Mouse (Mus musculus): ENCODE data around the gene Cpsf4l. TPM values are rescaled to one million over a fixed set of nuclear protein-coding genes. Genes with fewer than 3 reads are reported as not detected.
A peak's percentile ranks its signal among the peaks of the same experiment; 100 is the strongest.

Gene Cpsf4l
- polyA plus RNA-seq, 1 experiment from 2014 or later: 0.18 TPM

DNA sequence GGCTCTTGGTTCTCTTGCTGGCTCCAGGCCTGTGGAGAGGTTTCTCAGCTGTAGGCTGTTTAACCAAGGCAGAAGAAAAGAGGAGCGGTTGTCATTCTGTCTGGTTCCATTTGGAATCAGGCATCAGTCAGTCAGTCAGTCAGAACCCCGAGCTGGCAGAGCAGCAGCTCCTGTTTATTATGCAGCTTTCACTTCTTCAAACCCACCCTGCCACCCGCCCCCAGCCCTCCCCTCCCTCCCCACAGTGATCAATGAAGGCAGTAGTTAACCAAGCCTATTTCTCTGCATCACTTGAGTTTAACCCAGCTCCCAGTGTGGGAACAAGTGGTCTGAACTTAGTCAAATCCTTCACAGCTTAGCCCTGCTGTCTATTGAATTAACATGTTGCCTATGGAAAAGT, 18.0 kb downstream of the Cpsf4l start:
- no peak overlapping the region for H3K9ac ChIP-seq (ENCODE audit: low read depth, low read length)
- no peaks in the 10 kb centered on the region for H3K27me3 ChIP-seq (ENCODE audit: control insufficient read depth, insufficient read depth, low read depth, low read length)
- H3K4me3 ChIP-seq (ENCODE audit: low read depth, low read length): no peak overlapping the region
- no peak overlapping the region for H3K4me2 ChIP-seq (ENCODE audit: low read depth, low read length)
- H3K4me1 ChIP-seq (ENCODE audit: control insufficient read depth, low read depth, low read length): no peaks in the 10 kb centered on the region
- no peak overlapping the region for H3K27ac ChIP-seq (ENCODE audit: low read length)
- no peak for ATAC-seq (ENCODE audit: low read depth)
- WGBS (ENCODE audit: insufficient replicate concordance): 53% methylated on average over 3 of the region's 3 CpGs
- H3K36me3 ChIP-seq (ENCODE audit: control insufficient read depth, insufficient read depth): peaks cover 10% of the 10 kb centered on the region
- no peaks in the 10 kb centered on the region for H3K9me3 ChIP-seq (replicated peaks; ENCODE audit: control insufficient read depth, low read length)

DNA sequence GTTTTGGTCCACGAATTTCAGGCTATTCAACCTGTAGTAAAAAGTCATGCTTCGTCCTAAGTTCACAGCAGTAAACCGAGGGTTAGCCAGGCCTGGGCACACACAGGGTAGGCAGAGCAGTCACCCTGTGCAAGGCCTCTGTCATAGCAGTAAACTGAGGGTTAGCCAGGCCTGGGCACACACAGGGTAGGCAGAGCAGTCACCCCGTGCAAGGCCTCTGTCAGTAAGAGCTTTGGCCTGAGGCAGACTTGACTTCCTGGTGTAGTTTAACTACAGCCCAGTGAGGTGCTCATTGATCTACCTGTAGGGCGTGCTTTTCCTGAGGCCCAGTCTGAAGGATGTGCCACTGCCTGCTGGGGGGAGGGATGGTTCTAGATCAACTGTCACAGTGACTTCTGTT, 18.5 kb downstream of the Cpsf4l start:
- peaks cover 10% of the 10 kb centered on the region for H3K36me3 ChIP-seq (ENCODE audit: control insufficient read depth, insufficient read depth)
- no peak overlapping the region for H3K4me3 ChIP-seq (ENCODE audit: low read depth, low read length)
- H3K9ac ChIP-seq (ENCODE audit: low read depth, low read length): no peak overlapping the region
- no peak overlapping the region for H3K27ac ChIP-seq (ENCODE audit: low read length)
- 67% methylated on average over 5 of the region's 5 CpGs for WGBS (ENCODE audit: insufficient replicate concordance)
- no peaks in the 10 kb centered on the region for H3K27me3 ChIP-seq (ENCODE audit: control insufficient read depth, insufficient read depth, low read depth, low read length)
- no peak overlapping the region for H3K4me2 ChIP-seq (ENCODE audit: low read depth, low read length)
- no peaks in the 10 kb centered on the region for H3K4me1 ChIP-seq (ENCODE audit: control insufficient read depth, low read depth, low read length)
- no peak for ATAC-seq (ENCODE audit: low read depth)
- H3K9me3 ChIP-seq (replicated peaks; ENCODE audit: control insufficient read depth, low read length): no peaks in the 10 kb centered on the region

GRCm38 (mm10) chr11:113690506-113690905, 19.3 kb downstream of the Cpsf4l start:
- Histone ChIP-seq H3K4me3 (ENCODE audit: low read depth, low read length) (no peak overlapping the region), H3K9me3 (replicated peaks; ENCODE audit: control insufficient read depth, low read length) (no peaks in the 10 kb centered on the region), H3K9ac (ENCODE audit: low read depth, low read length) (no peak overlapping the region), H3K27me3 (ENCODE audit: control insufficient read depth, insufficient read depth, low read depth, low read length) (no peaks in the 10 kb centered on the region), H3K4me1 (ENCODE audit: control insufficient read depth, low read depth, low read length) (peaks cover 3% of the 10 kb centered on the region), H3K36me3 (ENCODE audit: control insufficient read depth, insufficient read depth) (peaks cover 10% of the 10 kb centered on the region), H3K27ac (ENCODE audit: low read length) (no peak overlapping the region), H3K4me2 (ENCODE audit: low read depth, low read length) (no peak overlapping the region)
- ATAC-seq (ENCODE audit: low read depth): no peak
- 81% methylated on average over 12 of the region's 12 CpGs for WGBS (ENCODE audit: insufficient replicate concordance)

- WGBS (ENCODE audit: insufficient replicate concordance): 87% methylated on average over 2 of the region's 2 CpGs
- no peaks in the 10 kb centered on the region for H3K9me3 ChIP-seq (replicated peaks; ENCODE audit: control insufficient read depth, low read length)
- H3K4me2 ChIP-seq (ENCODE audit: low read depth, low read length): no peak overlapping the region
- peaks cover 7% of the 10 kb centered on the region for H3K36me3 ChIP-seq (ENCODE audit: control insufficient read depth, insufficient read depth)
- H3K27ac ChIP-seq (ENCODE audit: low read length): no peak overlapping the region
- H3K4me1 ChIP-seq (ENCODE audit: control insufficient read depth, low read depth, low read length): peaks cover 15% of the 10 kb centered on the region
- ATAC-seq (ENCODE audit: low read depth): no peak
- no peak overlapping the region for H3K9ac ChIP-seq (ENCODE audit: low read depth, low read length)
- H3K4me3 ChIP-seq (ENCODE audit: low read depth, low read length): no peak overlapping the region
- H3K27me3 ChIP-seq (ENCODE audit: control insufficient read depth, insufficient read depth, low read depth, low read length): no peaks in the 10 kb centered on the region
Measured at GRCm38 (mm10) chr11:113687031-113687430, 22.8 kb downstream of the Cpsf4l start.

DNA sequence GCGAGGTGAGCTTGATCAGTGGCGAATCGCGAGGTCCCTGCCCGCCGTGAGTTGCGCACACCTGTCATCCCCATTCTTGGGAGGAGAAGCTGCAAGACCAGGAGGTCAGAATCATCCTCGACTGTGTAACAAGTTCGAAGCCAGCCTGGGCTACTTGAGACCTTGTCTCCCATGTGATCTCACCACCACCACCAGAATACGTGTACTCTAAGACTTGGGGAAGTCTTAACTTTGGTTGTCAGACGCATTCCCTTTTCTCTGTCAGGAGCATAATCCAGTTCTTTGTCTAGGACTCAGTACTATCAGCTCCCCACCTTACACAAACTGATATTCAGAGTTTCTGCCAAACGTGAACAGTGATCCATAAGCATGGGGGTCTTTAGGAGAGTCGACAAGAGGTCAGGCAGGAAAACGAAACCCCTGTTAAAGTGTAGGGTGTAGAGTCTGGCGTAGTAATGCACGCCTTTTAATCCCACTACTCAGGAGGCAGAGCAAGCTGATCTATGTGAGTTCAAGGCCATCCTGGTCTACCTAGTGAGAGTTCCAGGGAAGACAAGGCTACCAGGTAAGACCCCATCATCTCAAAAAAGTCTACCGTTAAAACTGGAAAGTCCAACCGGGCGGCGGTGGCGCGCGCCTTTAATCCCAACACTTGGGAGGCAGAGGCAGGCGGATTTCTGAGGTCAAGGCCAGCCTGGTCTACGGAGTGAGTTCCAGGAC, 24.9 kb downstream of the Cpsf4l start:
- WGBS (ENCODE audit: insufficient replicate concordance): 38% methylated on average over 25 of the region's 25 CpGs

DNA sequence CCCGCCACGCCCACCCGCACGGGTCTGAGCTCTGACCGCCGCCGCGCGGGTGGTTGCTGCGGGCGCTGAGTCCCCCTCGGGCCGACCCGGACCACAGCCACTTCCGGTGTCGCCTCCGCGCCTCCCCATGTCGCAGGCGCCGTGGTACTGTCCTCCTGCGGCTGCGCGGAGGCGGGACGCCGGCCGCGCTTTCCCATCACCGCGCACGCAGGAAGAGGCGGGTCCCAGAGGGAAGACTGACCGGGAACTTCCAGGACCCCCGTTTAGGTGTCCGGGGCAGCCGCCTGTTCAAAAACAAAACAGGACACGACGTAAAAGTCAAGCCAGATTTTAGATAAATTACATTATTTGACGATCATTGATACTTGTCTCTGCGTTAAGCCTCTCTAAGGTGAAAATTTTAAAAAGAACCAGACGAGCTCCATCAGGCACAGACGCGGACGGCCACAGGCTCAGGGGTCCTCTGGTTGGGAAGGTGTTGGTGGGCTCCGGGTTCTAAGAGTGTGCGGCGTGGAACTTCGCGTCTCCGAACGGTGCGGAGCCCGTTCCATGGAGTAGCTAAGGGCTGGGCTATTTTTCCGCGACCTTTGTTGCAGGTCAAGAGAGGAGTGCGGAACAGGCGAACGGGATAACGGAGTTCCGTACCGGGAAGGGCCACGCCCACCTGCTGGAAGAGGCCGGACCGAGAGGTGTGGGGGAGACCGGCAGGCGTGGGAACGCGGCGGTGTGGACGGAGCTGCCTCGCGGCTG, 25.7 kb downstream of the Cpsf4l start, which contains the start of the genes Fam104a and D11Wsu47e:
Fam104a (minus strand) TSS at position 199 of the 750 bp plus-strand sequence.
D11Wsu47e (plus strand) TSS at position 456 of the 750 bp plus-strand sequence.
- Histone ChIP-seq H3K36me3 (ENCODE audit: control insufficient read depth, insufficient read depth) (peaks cover 7% of the 10 kb centered on the region; the same call in 1 of the 2 replicates), H3K27me3 (ENCODE audit: control insufficient read depth, insufficient read depth, low read depth, low read length) (no peaks in the 10 kb centered on the region), H3K27ac (ENCODE audit: low read length) (peak within 1 kb of the TSS; percentile 99), H3K9me3 (replicated peaks; ENCODE audit: control insufficient read depth, low read length) (no peaks in the 10 kb centered on the region), H3K4me2 (ENCODE audit: low read depth, low read length) (peak within 1 kb of the TSS; percentile 64), H3K4me3 (ENCODE audit: low read depth, low read length) (peak within 1 kb of the TSS; percentile 98), H3K9ac (ENCODE audit: low read depth, low read length) (peak within 1 kb of the TSS; percentile 99), H3K4me1 (ENCODE audit: control insufficient read depth, low read depth, low read length) (peaks cover 40% of the 10 kb centered on the region)
- under 1% methylated on average over 73 of the region's 73 CpGs for WGBS (ENCODE audit: insufficient replicate concordance)
- peak; percentile 82 for ATAC-seq (ENCODE audit: low read depth)

More for the DNA sequence above, 24.9 kb downstream of the Cpsf4l start:
- Histone ChIP-seq H3K4me3 (ENCODE audit: low read depth, low read length) (peak overlapping the region; percentile 98), H3K4me2 (ENCODE audit: low read depth, low read length) (peak overlapping the region; percentile 64), H3K27ac (ENCODE audit: low read length) (peak overlapping the region; percentile 99), H3K4me1 (ENCODE audit: control insufficient read depth, low read depth, low read length) (peaks cover 34% of the 10 kb centered on the region), H3K27me3 (ENCODE audit: control insufficient read depth, insufficient read depth, low read depth, low read length) (no peaks in the 10 kb centered on the region), H3K36me3 (ENCODE audit: control insufficient read depth, insufficient read depth) (peaks cover 7% of the 10 kb centered on the region; the same call in 1 of the 2 replicates), H3K9ac (ENCODE audit: low read depth, low read length) (peak overlapping the region; percentile 99), H3K9me3 (replicated peaks; ENCODE audit: control insufficient read depth, low read length) (no peaks in the 10 kb centered on the region)
- no peak for ATAC-seq (ENCODE audit: low read depth)

DNA sequence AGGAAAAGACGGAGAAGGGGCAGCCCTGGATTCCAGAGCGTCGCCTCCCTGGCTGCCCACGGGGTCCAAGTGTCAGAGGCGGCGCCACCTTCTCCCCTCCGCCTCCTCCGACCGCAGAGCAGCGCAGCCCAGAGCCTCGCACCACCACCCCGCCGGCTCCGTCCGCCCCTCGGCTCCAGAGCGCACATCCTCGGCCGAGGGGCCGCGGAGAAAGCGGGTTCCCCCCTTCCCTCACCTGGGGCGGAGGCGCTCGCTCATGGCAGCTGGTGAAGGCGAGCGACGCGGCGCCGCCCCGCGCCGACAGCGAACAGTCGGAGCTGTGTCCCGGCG, 26.2 kb downstream of the Cpsf4l start:
- H3K4me1 ChIP-seq (ENCODE audit: control insufficient read depth, low read depth, low read length): peaks cover 43% of the 10 kb centered on the region
- H3K4me3 ChIP-seq (ENCODE audit: low read depth, low read length): peak overlapping the region; percentile 98
- peak overlapping the region; percentile 64 for H3K4me2 ChIP-seq (ENCODE audit: low read depth, low read length)
- no peaks in the 10 kb centered on the region for H3K9me3 ChIP-seq (replicated peaks; ENCODE audit: control insufficient read depth, low read length)
- H3K36me3 ChIP-seq (ENCODE audit: control insufficient read depth, insufficient read depth): peaks cover 5% of the 10 kb centered on the region; the same call in 1 of the 2 replicates
- WGBS (ENCODE audit: insufficient replicate concordance): under 1% methylated on average over 37 of the region's 38 CpGs
- H3K27me3 ChIP-seq (ENCODE audit: control insufficient read depth, insufficient read depth, low read depth, low read length): no peaks in the 10 kb centered on the region
- peak overlapping the region; percentile 99 for H3K27ac ChIP-seq (ENCODE audit: low read length)
- peak overlapping the region; percentile 99 for H3K9ac ChIP-seq (ENCODE audit: low read depth, low read length)
- ATAC-seq (ENCODE audit: low read depth): no peak

DNA sequence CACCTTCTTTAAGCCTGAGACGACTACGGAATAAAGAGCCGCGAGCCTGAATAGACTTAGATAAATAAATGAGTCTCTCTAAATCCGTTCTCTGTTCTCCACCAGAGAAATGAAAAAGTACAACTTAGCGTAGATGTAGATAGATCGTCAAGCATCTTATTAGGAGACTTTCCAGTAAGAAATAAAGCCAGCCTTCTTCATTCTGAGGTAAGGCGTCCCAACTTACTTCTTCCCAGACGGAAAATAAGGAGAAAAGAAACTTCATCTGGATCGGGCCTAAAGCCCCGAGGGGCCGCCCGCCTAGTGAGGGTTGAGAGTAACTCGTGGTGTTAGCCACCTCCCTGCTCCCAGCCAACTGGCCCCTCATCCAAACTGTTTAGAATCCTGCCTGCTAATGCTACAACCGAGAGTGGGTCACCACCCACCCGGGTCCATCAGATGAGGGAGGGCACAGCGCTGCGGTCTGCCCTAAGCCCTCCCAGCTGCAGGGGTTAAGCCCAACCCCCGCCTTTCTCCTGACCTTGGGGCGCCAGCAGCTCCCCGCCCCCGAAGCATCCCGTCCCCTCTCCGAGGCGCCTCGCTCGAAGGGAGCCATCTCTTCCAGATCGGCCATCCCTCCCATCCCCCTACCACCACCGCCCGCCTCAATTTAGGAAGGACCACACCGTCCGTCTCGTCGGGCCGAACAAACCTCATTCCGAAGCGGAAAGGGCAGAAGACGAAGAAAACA, 26.8 kb downstream of the Cpsf4l start:
- H3K27ac ChIP-seq (ENCODE audit: low read length): peak overlapping the region; percentile 99
- WGBS (ENCODE audit: insufficient replicate concordance): 5% methylated on average over 38 of the region's 38 CpGs
- H3K4me3 ChIP-seq (ENCODE audit: low read depth, low read length): peak overlapping the region; percentile 98
- H3K4me1 ChIP-seq (ENCODE audit: control insufficient read depth, low read depth, low read length): peaks cover 47% of the 10 kb centered on the region
- H3K4me2 ChIP-seq (ENCODE audit: low read depth, low read length): peak overlapping the region; percentile 64
- H3K9me3 ChIP-seq (replicated peaks; ENCODE audit: control insufficient read depth, low read length): no peaks in the 10 kb centered on the region
- H3K36me3 ChIP-seq (ENCODE audit: control insufficient read depth, insufficient read depth): peaks cover under 1% of the 10 kb centered on the region; the same call in 1 of the 2 replicates
- peak; percentile 72 for ATAC-seq (ENCODE audit: low read depth)
- H3K27me3 ChIP-seq (ENCODE audit: control insufficient read depth, insufficient read depth, low read depth, low read length): no peaks in the 10 kb centered on the region
- H3K9ac ChIP-seq (ENCODE audit: low read depth, low read length): peak overlapping the region; percentile 99

Data from liver, embryonic 16.5 days (tissue).